8 mouse cellular contexts compared by ENCODE assay signal in the genomic region with DNA sequence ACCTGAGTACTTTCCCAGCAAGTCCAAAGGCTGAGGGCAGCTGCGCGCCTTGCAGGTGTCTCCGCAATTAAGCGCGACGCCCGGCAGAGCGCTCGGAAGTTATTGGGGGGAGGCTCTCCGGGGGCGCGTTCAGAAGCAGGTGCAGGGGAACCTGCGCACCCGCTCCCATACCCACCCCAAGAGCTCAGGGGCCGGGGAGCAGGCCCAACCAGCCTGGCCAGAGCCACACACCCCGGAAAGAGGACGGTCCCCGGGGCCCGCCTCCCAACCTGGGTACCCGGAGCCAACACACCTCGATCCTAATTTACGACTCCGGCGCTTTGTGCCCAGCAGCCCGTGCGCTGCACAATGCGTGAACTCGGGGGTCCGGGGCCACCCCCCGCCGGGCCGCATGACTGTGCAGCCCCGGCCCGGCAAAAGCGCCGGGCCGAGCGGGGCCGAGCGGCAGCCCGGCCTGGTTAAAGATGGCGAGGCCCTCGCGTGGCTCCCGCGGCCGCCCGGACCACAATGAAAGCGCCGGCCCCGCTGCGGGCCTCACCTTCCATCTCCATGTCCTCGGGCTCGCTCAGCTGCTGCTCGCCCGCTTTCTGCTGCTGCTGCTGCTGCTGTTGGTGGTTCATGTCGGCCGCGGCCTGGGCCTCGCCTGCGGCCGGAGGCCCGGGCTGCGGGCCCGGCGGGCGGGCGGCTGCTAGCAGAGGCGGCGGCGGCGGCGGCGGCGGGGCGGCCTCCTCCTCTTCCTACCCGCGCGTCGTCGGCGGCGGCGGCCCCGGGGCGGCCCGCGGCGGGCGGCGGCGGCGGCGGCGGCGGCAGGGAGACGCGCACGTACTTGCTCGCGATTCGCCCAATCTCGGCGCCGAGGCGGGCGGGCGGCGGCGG. TPM values are rescaled to one million over a fixed set of nuclear protein-coding genes. Genes with fewer than 3 reads are reported as not detected.
A peak's percentile ranks its signal among the peaks of the same experiment; 100 is the strongest.
DNase-seq lines count a peak whose midpoint lies in the region; ATAC-seq lines count a peak whose summit lies in the region.

No protein-coding gene starts in this region.

- H3K4me1 ChIP-seq in forebrain, embryonic 16.5 days (replicated peaks; ENCODE audit: control insufficient read depth, insufficient read depth, low read length) = peaks cover 33% of the 10 kb centered on the region
- H3K4me1 ChIP-seq in hindbrain, embryonic 16.5 days (ENCODE audit: control insufficient read depth, insufficient read depth, low read depth, low read length) = peaks cover 32% of the 10 kb centered on the region
- peaks cover 79% of the 10 kb centered on the region for H3K4me1 ChIP-seq in liver, embryonic 15.5 days (replicated peaks)

- H3K4me3 ChIP-seq in forebrain, embryonic 16.5 days (replicated peaks; ENCODE audit: low read length) = peak overlapping the region; percentile 72
- peak overlapping the region; percentile 99 for H3K4me3 ChIP-seq in hindbrain, embryonic 16.5 days (ENCODE audit: low read length)
- H3K4me3 ChIP-seq in liver, embryonic 15.5 days (replicated peaks) = peak overlapping the region; percentile 78

- H3K4me2 ChIP-seq in forebrain, embryonic 16.5 days (ENCODE audit: low read length) = peak overlapping the region; percentile 92
- peak overlapping the region; percentile 97 for H3K4me2 ChIP-seq in hindbrain, embryonic 16.5 days (ENCODE audit: low read length)
- peak overlapping the region; percentile 82 for H3K4me2 ChIP-seq in liver, embryonic 15.5 days

- H3K9ac ChIP-seq in forebrain, embryonic 16.5 days (replicated peaks; ENCODE audit: low read depth, low read length) = peak overlapping the region; percentile 89
- H3K9ac ChIP-seq in hindbrain, embryonic 16.5 days (ENCODE audit: low read depth, low read length) = peak overlapping the region; percentile 97
- H3K9ac ChIP-seq in liver, embryonic 15.5 days = peak overlapping the region; percentile 100

- peak overlapping the region; percentile 86 for H3K27ac ChIP-seq in forebrain, embryonic 16.5 days (ENCODE audit: low read length)
- peak overlapping the region; percentile 97 for H3K27ac ChIP-seq in hindbrain, embryonic 16.5 days (ENCODE audit: low read depth, low read length)
- peak overlapping the region; percentile 98 for H3K27ac ChIP-seq in liver, embryonic 15.5 days (replicated peaks)

- under 1% methylated on average over 68 of the region's 110 CpGs for WGBS in forebrain, embryonic 16.5 days
- under 1% methylated on average over 73 of the region's 110 CpGs for WGBS in hindbrain, embryonic 16.5 days
- under 1% methylated on average over 78 of the region's 110 CpGs for WGBS in liver, embryonic 15.5 days (ENCODE audit: insufficient replicate concordance)

- ATAC-seq in forebrain, embryonic 16.5 days = peak; percentile 7; the same call in 1 of the 2 replicates
- peak; percentile 43; the same call in 1 of the 2 replicates for ATAC-seq in hindbrain, embryonic 16.5 days
- ATAC-seq in liver, embryonic 15.5 days (ENCODE audit: insufficient read depth) = peak; percentile 6; the same call in 1 of the 2 replicates

- no peaks in the 10 kb centered on the region for H3K36me3 ChIP-seq in forebrain, embryonic 16.5 days (ENCODE audit: control insufficient read depth, insufficient read depth)
- H3K36me3 ChIP-seq in hindbrain, embryonic 16.5 days (ENCODE audit: control insufficient read depth, insufficient read depth, low read length) = no peaks in the 10 kb centered on the region
- peaks cover 24% of the 10 kb centered on the region for H3K36me3 ChIP-seq in liver, embryonic 15.5 days (replicated peaks)

- H3K27me3 ChIP-seq in forebrain, embryonic 16.5 days (replicated peaks; ENCODE audit: control insufficient read depth, insufficient read depth, low read length) = no peaks in the 10 kb centered on the region
- H3K27me3 ChIP-seq in hindbrain, embryonic 16.5 days (replicated peaks; ENCODE audit: control insufficient read depth, insufficient read depth, low read length) = no peaks in the 10 kb centered on the region
- H3K27me3 ChIP-seq in liver, embryonic 15.5 days = no peaks in the 10 kb centered on the region

- DNase-seq in left cerebral cortex, postnatal 4 days = peak; percentile 27
- no peak for DNase-seq in left cerebral cortex, adult 9 months (ENCODE audit: low spot score in 2 of 2)
- peak; percentile 51 for DNase-seq in brain, adult 2 months (ENCODE audit: low read depth, low spot score)
- peak; percentile 22 for DNase-seq in ovary, postnatal 14 days (ENCODE audit: low spot score)
- peak; percentile 34 for DNase-seq in urinary bladder, postnatal 25 days (ENCODE audit: low spot score)

- intact Hi-C loops in left cerebral cortex, postnatal 4 days (cut with DNase I) = no loop called here

- H3K9me3 ChIP-seq in forebrain, embryonic 16.5 days (ENCODE audit: control insufficient read depth, low read length) = no peaks in the 10 kb centered on the region
- no peaks in the 10 kb centered on the region for H3K9me3 ChIP-seq in hindbrain, embryonic 16.5 days (ENCODE audit: control insufficient read depth, low read length)
- no peaks in the 10 kb centered on the region for H3K9me3 ChIP-seq in liver, embryonic 15.5 days (replicated peaks)

RNA-seq across cellular contexts. Expression of a gene that starts 54.2 kb away (rescaled TPM):
- 100 to 1,000 TPM; 184 to 190 TPM for total RNA-seq in left cerebral cortex, postnatal 4 days (2021)
- polyA plus RNA-seq in forebrain, embryonic 16.5 days (2015; fragmentation: Nextera tagmentation; extraction: Ambion mirVana) = 32.4 and 40.2 TPM in 2 replicates
- polyA plus RNA-seq in hindbrain, embryonic 16.5 days (2015; fragmentation: Nextera tagmentation; extraction: Ambion mirVana) = 23.9 and 25.5 TPM in 2 replicates
- polyA plus RNA-seq in liver, embryonic 15.5 days (2015; fragmentation: Nextera tagmentation; extraction: Ambion mirVana) = 24.4 and 29.4 TPM in 2 replicates

RNA-seq across cellular contexts. Expression of a gene that starts 57.3 kb away (rescaled TPM):
- total RNA-seq in left cerebral cortex, postnatal 4 days (2021) = not detected
- not detected in 2 replicates for polyA plus RNA-seq in forebrain, embryonic 16.5 days (2015; fragmentation: Nextera tagmentation; extraction: Ambion mirVana)
- not detected in 2 replicates for polyA plus RNA-seq in hindbrain, embryonic 16.5 days (2015; fragmentation: Nextera tagmentation; extraction: Ambion mirVana)
- polyA plus RNA-seq in liver, embryonic 15.5 days (2015; fragmentation: Nextera tagmentation; extraction: Ambion mirVana) = 0.24 TPM in 1 of 2 replicates, not detected in the other

Comparison
In these comparisons a context has a peak if more than half of its experiments do, and no peak if none do; other contexts are left out.
1. DNase-seq: peak in left cerebral cortex, postnatal 4 days (single experiment), brain, adult 2 months (single experiment), ovary, postnatal 14 days (single experiment) and urinary bladder, postnatal 25 days (single experiment); none in left cerebral cortex, adult 9 months (0 of 2).
2. Peak in every context shown above with its lines, with median percentiles within 50 percentile points of each other: ATAC-seq, H3K27ac ChIP-seq, H3K4me2 ChIP-seq, H3K4me3 ChIP-seq and H3K9ac ChIP-seq.